In genomic region chrY:90743053-90743810, GRCm38 (mm10) we compare ENCODE assay signal across 17 mouse cellular contexts. TPM values are rescaled to one million over a fixed set of nuclear protein-coding genes. Genes with fewer than 3 reads are reported as not detected.
DNase-seq lines count a peak whose midpoint lies in the region; TF ChIP-seq lines count a peak whose summit lies in the region.
"Not testable (repeated sequence)": the region's sequence is repeated elsewhere in the genome, so short reads cannot be mapped to it uniquely, and the experiment has no call there.
"Had no signal": no experiment of that assay in that cellular context is flagged by ENCODE, and none has a peak within 500 bp of the region (broad histone marks: within the 10 kb centered on the region; RNA-seq: fewer than 3 reads in every experiment).

No protein-coding gene starts in this region.

- H3K9ac ChIP-seq in CH12.LX (ENCODE audit: insufficient read depth, low read depth), result not testable (repeated sequence)

- not testable (repeated sequence) for TF ChIP-seq RAD21 in CH12.LX (IDR thresholded peaks at IDR 0.05; ENCODE audit: low read depth, low read length)

- peaks cover 36% of the 10 kb centered on the region for H3K9me3 ChIP-seq in CH12.LX (replicated peaks; ENCODE audit: low read length)
- H3K9me3 ChIP-seq in embryonic facial prominence, embryonic 10.5 days, result peaks cover 65% of the 10 kb centered on the region

- not testable (repeated sequence) for H3K27me3 ChIP-seq in CH12.LX (replicated peaks); embryonic facial prominence, embryonic 10.5 days (replicated peaks; ENCODE audit: low read depth, poor library complexity, severe bottlenecking)

- not testable (repeated sequence) for TF ChIP-seq POLR2A in CH12.LX (IDR thresholded peaks at IDR 0.05; ENCODE audit: low read depth, low read length)

- not testable (repeated sequence) for TF ChIP-seq EP300 in CH12.LX (IDR thresholded peaks at IDR 0.05; ENCODE audit: low read length)

- H3K4me1 ChIP-seq in CH12.LX (ENCODE audit: control insufficient read depth in 1 of 2, insufficient read depth in 2 of 2); brown adipose tissue, adult 24 weeks (ENCODE audit: control insufficient read depth, insufficient read depth, insufficient read length, low read length); embryonic facial prominence, embryonic 10.5 days: not testable (repeated sequence)

- H3K79me2 ChIP-seq in CH12.LX (replicated peaks; ENCODE audit: control insufficient read depth, extremely low read depth, insufficient read depth, poor library complexity, severe bottlenecking), result not testable (repeated sequence)

- in situ Hi-C loops in CH12.LX (cut with MboI; ENCODE audit: low pct_ligation_motif_present, low pct_unique_long_range_greater_than_20kb, low sequenced_read_pairs), result not testable (repeated sequence)

- not testable (repeated sequence) for TF ChIP-seq CTCF in CH12.LX (conservative IDR thresholded peaks at IDR 0.05 in 1 of 2, IDR thresholded peaks at IDR 0.05 in 1 of 2; ENCODE audit: low read depth in 2 of 2, low read length in 2 of 2)

- intact Hi-C loops in heart, postnatal 36 days (cut with DNase I), result not testable (repeated sequence)

- DNase-seq in CH12.LX (ENCODE audit: extremely low read depth), result peak; percentile 63
- peak; percentile 36 for DNase-seq in embryonic facial prominence, embryonic 10.5 days (ENCODE audit: low spot score)
- peak; percentile 23 to 26 for DNase-seq in heart, postnatal 36 days
- DNase-seq in layer of hippocampus, adult 11-12 months (ENCODE audit: low spot score), result peak; percentile 35
- peak; percentile 31 to 38 for DNase-seq in lung, postnatal 4 days
- DNase-seq in right cerebral cortex, postnatal 25 days, result peak; percentile 12
- DNase-seq in urinary bladder, postnatal 25 days (ENCODE audit: low spot score), result peak; percentile 23

- H3K4me3 ChIP-seq in CH12.LX (replicated peaks in 1 of 3; ENCODE audit: low read depth in 2 of 3, low read length in 2 of 3, poor library complexity in 1 of 3); embryonic facial prominence, embryonic 10.5 days: not testable (repeated sequence)
- H3K4me3 ChIP-seq in brown adipose tissue, adult 24 weeks (ENCODE audit: insufficient read depth, low read depth, low read length), result peak overlapping the region; percentile 0; the same call in 1 of the 2 replicates

- dilution Hi-C loops in CH12.LX (cut with MboI; ENCODE audit: extremely low pct_ligation_motif_present, extremely low pct_unique_long_range_greater_than_20kb, low sequenced_read_pairs), result not testable (repeated sequence)

- peaks cover 18 to 29% of the 10 kb centered on the region in 2 experiments for H3K36me3 ChIP-seq in CH12.LX (replicated peaks in 1 of 2; ENCODE audit: control insufficient read depth in 1 of 2, insufficient read depth in 1 of 2, low read length in 1 of 2)
- peaks cover 61% of the 10 kb centered on the region for H3K36me3 ChIP-seq in embryonic facial prominence, embryonic 10.5 days (replicated peaks)

- not testable (repeated sequence) for H3K27ac ChIP-seq in CH12.LX (ENCODE audit: insufficient read depth, low read depth); brown adipose tissue, adult 24 weeks (replicated peaks; ENCODE audit: low read depth, low read length); embryonic facial prominence, embryonic 10.5 days (replicated peaks)

- WGBS in embryonic facial prominence, embryonic 10.5 days, result 80% methylated on average over 46 of the region's 46 CpGs

- not testable (repeated sequence) for H3K4me2 ChIP-seq in CH12.LX (ENCODE audit: insufficient read depth, low read depth, poor library complexity, severe bottlenecking)

RNA-seq across cellular contexts. Expression of gene Gm21860, which starts 11.4 kb away (rescaled TPM):
- total RNA-seq in CH12.LX (2012; rRNA removed) (not detected in 2 replicates), CH12.LX (2014; rRNA removed) (not detected in 2 replicates)
- not detected in 2 replicates for polyA plus RNA-seq in CH12.LX (2012; ENCODE audit: insufficient read length, low read depth)
- not detected in 2 replicates for polyA plus RNA-seq in brown adipose tissue, adult 24 weeks (2012; ENCODE audit: insufficient read depth, insufficient read length, missing spikeins)
- not detected in 2 replicates for polyA plus RNA-seq in embryonic facial prominence, embryonic 10.5 days (2016; fragmentation: Nextera tagmentation; extraction: Ambion mirVana)
- total RNA-seq in heart, postnatal 36 days (2021), result not detected
- total RNA-seq: adrenal gland, postnatal 10 days; heart, postnatal 14 days; left cerebral cortex, adult 18-20 months had no signal
- polyA plus RNA-seq: gonadal fat pad, adult 2 months; kidney, embryonic 14.5 days; liver, embryonic 15.5 days; neural tube, embryonic 12.5 days; small intestine, adult 2 months; thymus, postnatal 0 days had no signal

RNA-seq across cellular contexts. Expression of gene Gm47283, which starts 41.3 kb away (rescaled TPM):
- total RNA-seq in CH12.LX (2012; rRNA removed) (not detected in 2 replicates), CH12.LX (2014; rRNA removed) (not detected in 2 replicates)
- polyA plus RNA-seq in CH12.LX (2012; ENCODE audit: insufficient read length, low read depth), result not detected in 2 replicates
- not detected in 2 replicates for polyA plus RNA-seq in brown adipose tissue, adult 24 weeks (2012; ENCODE audit: insufficient read depth, insufficient read length, missing spikeins)
- polyA plus RNA-seq in embryonic facial prominence, embryonic 10.5 days (2016; fragmentation: Nextera tagmentation; extraction: Ambion mirVana), result not detected in 2 replicates
- not detected for total RNA-seq in heart, postnatal 36 days (2021)
- total RNA-seq: adrenal gland, postnatal 10 days; heart, postnatal 14 days; left cerebral cortex, adult 18-20 months had no signal
- polyA plus RNA-seq: gonadal fat pad, adult 2 months; kidney, embryonic 14.5 days; liver, embryonic 15.5 days; neural tube, embryonic 12.5 days; small intestine, adult 2 months; thymus, postnatal 0 days had no signal

Comparison
In these comparisons a context has a peak if more than half of its experiments do, and no peak if none do; other contexts are left out.
1. DNase-seq: peak in every context shown above with its lines; median percentile 63 in CH12.LX; 36 in embryonic facial prominence, embryonic 10.5 days; 35 in layer of hippocampus, adult 11-12 months; 34 in lung, postnatal 4 days; 24 in heart, postnatal 36 days; 23 in urinary bladder, postnatal 25 days; 12 in right cerebral cortex, postnatal 25 days.